In genomic region chr13:106819749-106820148, GRCm38 (mm10) we compare ENCODE assay signal across 28 mouse cellular contexts.
A peak's percentile ranks its signal among the peaks of the same experiment; 100 is the strongest.
DNase-seq lines count a peak whose midpoint lies in the region; ATAC-seq lines count a peak whose summit lies in the region.
"Had no signal": no experiment of that assay in that cellular context is flagged by ENCODE, and none has a peak within 500 bp of the region (broad histone marks: within the 10 kb centered on the region; RNA-seq: fewer than 3 reads in every experiment).

No protein-coding gene starts in this region.

- no peak overlapping the region for H3K27ac ChIP-seq in embryonic facial prominence, embryonic 14.5 days (replicated peaks; ENCODE audit: low read depth, low read length)
- no peak overlapping the region for H3K27ac ChIP-seq in embryonic facial prominence, embryonic 10.5 days (replicated peaks)
- no peak overlapping the region for H3K27ac ChIP-seq in kidney, embryonic 14.5 days (ENCODE audit: low read depth, low read length)
- no peak overlapping the region for H3K27ac ChIP-seq in midbrain, embryonic 11.5 days (ENCODE audit: low read depth, low read length)
- H3K27ac ChIP-seq in midbrain, embryonic 16.5 days (ENCODE audit: low read length): no peak overlapping the region
- H3K27ac ChIP-seq: embryonic facial prominence, embryonic 12.5 days; forebrain, embryonic 12.5 days; forebrain, embryonic 15.5 days; gastrocnemius, adult 2 months; hindbrain, embryonic 14.5 days; hindbrain, postnatal 0 days had no signal

- no peaks in the 10 kb centered on the region for H3K4me1 ChIP-seq in embryonic facial prominence, embryonic 14.5 days (ENCODE audit: control insufficient read depth, insufficient read depth, low read length)
- H3K4me1 ChIP-seq in embryonic facial prominence, embryonic 10.5 days: no peaks in the 10 kb centered on the region
- no peaks in the 10 kb centered on the region for H3K4me1 ChIP-seq in kidney, embryonic 14.5 days (ENCODE audit: control insufficient read depth, insufficient read depth, low read length)
- no peaks in the 10 kb centered on the region for H3K4me1 ChIP-seq in midbrain, embryonic 11.5 days (ENCODE audit: control insufficient read depth, insufficient read depth, low read length)
- H3K4me1 ChIP-seq in midbrain, embryonic 16.5 days (ENCODE audit: control insufficient read depth, insufficient read depth, low read length): no peaks in the 10 kb centered on the region
- H3K4me1 ChIP-seq: embryonic facial prominence, embryonic 12.5 days; forebrain, embryonic 12.5 days; forebrain, embryonic 15.5 days; heart, embryonic 12.5 days had no signal

- DNase-seq in embryonic facial prominence, embryonic 14.5 days (ENCODE audit: low spot score): peak; percentile 45
- no peak for DNase-seq in embryonic facial prominence, embryonic 10.5 days (ENCODE audit: low spot score)
- DNase-seq in kidney, postnatal 36 days: no peak
- DNase-seq in midbrain, embryonic 11.5 days (ENCODE audit: low spot score, missing footprints): peak; percentile 41
- no peak for DNase-seq in adrenal gland, postnatal 14 days
- DNase-seq: adrenal gland, adult 8-10 months; adrenal gland, postnatal 36 days; B cell, adult 2 months; cerebellum, adult 18-20 months; cerebellum, adult 9-10 months; gastrocnemius, adult 2 months; gastrocnemius, postnatal 14 days; heart, adult 18-20 months; heart, postnatal 14 days; heart, postnatal 4 days had no signal

- WGBS in embryonic facial prominence, embryonic 14.5 days: 75% methylated on average over 4 of the region's 4 CpGs
- 92% methylated on average over 4 of the region's 4 CpGs for WGBS in embryonic facial prominence, embryonic 10.5 days
- WGBS in kidney, embryonic 14.5 days: 62% methylated on average over 4 of the region's 4 CpGs
- WGBS in midbrain, embryonic 11.5 days: 96% methylated on average over 4 of the region's 4 CpGs
- 93% methylated on average over 4 of the region's 4 CpGs for WGBS in midbrain, embryonic 16.5 days

- no peak overlapping the region for H3K4me3 ChIP-seq in embryonic facial prominence, embryonic 14.5 days (ENCODE audit: low read depth, low read length)
- no peak overlapping the region for H3K4me3 ChIP-seq in embryonic facial prominence, embryonic 10.5 days
- H3K4me3 ChIP-seq in kidney, embryonic 14.5 days (ENCODE audit: low read length): no peak overlapping the region
- H3K4me3 ChIP-seq in midbrain, embryonic 11.5 days (ENCODE audit: low read depth, low read length): no peak overlapping the region
- no peak overlapping the region for H3K4me3 ChIP-seq in midbrain, embryonic 16.5 days (ENCODE audit: low read depth, low read length)
- H3K4me3 ChIP-seq: embryonic facial prominence, embryonic 12.5 days; erythroblast, embryonic 14.5 days; forebrain, embryonic 12.5 days; forebrain, embryonic 15.5 days; gastrocnemius, adult 2 months; heart, embryonic 12.5 days had no signal

- H3K36me3 ChIP-seq in embryonic facial prominence, embryonic 14.5 days (ENCODE audit: control insufficient read depth, insufficient read depth, low read length): no peaks in the 10 kb centered on the region
- peaks cover 49% of the 10 kb centered on the region for H3K36me3 ChIP-seq in embryonic facial prominence, embryonic 10.5 days (replicated peaks)
- no peaks in the 10 kb centered on the region for H3K36me3 ChIP-seq in kidney, embryonic 14.5 days (ENCODE audit: control insufficient read depth, insufficient read depth, low read length)
- 0 out of 2 replicates have a peak, but pooled peaks cover 2% of the 10 kb centered on the region for H3K36me3 ChIP-seq in midbrain, embryonic 11.5 days (ENCODE audit: control insufficient read depth, insufficient read depth, low read length)
- H3K36me3 ChIP-seq in midbrain, embryonic 16.5 days (ENCODE audit: control insufficient read depth, insufficient read depth, low read length): no peaks in the 10 kb centered on the region
- H3K36me3 ChIP-seq: forebrain, embryonic 15.5 days had no signal

- peak; percentile 33; the same call in 1 of the 2 replicates for ATAC-seq in embryonic facial prominence, embryonic 14.5 days (ENCODE audit: low read depth)
- peak; percentile 33; the same call in 1 of the 2 replicates for ATAC-seq in kidney, embryonic 14.5 days (ENCODE audit: low FRiP score, low TSS enrichment)
- ATAC-seq in midbrain, embryonic 11.5 days (ENCODE audit: low FRiP score): no peak
- ATAC-seq in midbrain, embryonic 16.5 days: no peak
- no peak for ATAC-seq in megakaryocyte progenitor cell, adult 5-6 weeks (replicated peaks; ENCODE audit: poor library complexity)
- ATAC-seq: activated CD4-positive, CD25-positive, alpha-beta regulatory T cell, adult 4 months; forebrain, embryonic 15.5 days; hindbrain, postnatal 0 days; inflammation-experienced regulatory T-cells, adult 6 months had no signal

- no peak overlapping the region for H3K9ac ChIP-seq in embryonic facial prominence, embryonic 14.5 days (ENCODE audit: low read depth, low read length)
- H3K9ac ChIP-seq in kidney, embryonic 14.5 days (ENCODE audit: low read depth, low read length): no peak overlapping the region
- H3K9ac ChIP-seq in midbrain, embryonic 11.5 days (ENCODE audit: low read length): no peak overlapping the region
- H3K9ac ChIP-seq in midbrain, embryonic 16.5 days (ENCODE audit: low read depth, low read length): no peak overlapping the region
- H3K9ac ChIP-seq: embryonic facial prominence, embryonic 12.5 days; forebrain, embryonic 12.5 days; forebrain, embryonic 15.5 days; heart, embryonic 12.5 days; hindbrain, embryonic 14.5 days had no signal

- H3K27me3 ChIP-seq in embryonic facial prominence, embryonic 14.5 days (replicated peaks; ENCODE audit: control insufficient read depth, insufficient read depth, low read length): no peaks in the 10 kb centered on the region
- H3K27me3 ChIP-seq in embryonic facial prominence, embryonic 10.5 days (replicated peaks; ENCODE audit: low read depth, poor library complexity, severe bottlenecking): no peaks in the 10 kb centered on the region
- H3K27me3 ChIP-seq in kidney, embryonic 14.5 days (ENCODE audit: control insufficient read depth, insufficient read depth, low read length): no peaks in the 10 kb centered on the region
- H3K27me3 ChIP-seq in midbrain, embryonic 11.5 days (ENCODE audit: control insufficient read depth, insufficient read depth, low read length): no peaks in the 10 kb centered on the region
- H3K27me3 ChIP-seq in midbrain, embryonic 16.5 days (ENCODE audit: control insufficient read depth, insufficient read depth, low read depth, low read length): no peaks in the 10 kb centered on the region
- H3K27me3 ChIP-seq: CH12.LX; embryonic facial prominence, embryonic 12.5 days; forebrain, embryonic 12.5 days; forebrain, embryonic 15.5 days; heart, embryonic 12.5 days had no signal

- H3K9me3 ChIP-seq in embryonic facial prominence, embryonic 14.5 days (ENCODE audit: control insufficient read depth, low read length): no peaks in the 10 kb centered on the region
- H3K9me3 ChIP-seq in embryonic facial prominence, embryonic 10.5 days: peaks cover 2% of the 10 kb centered on the region; the same call in 1 of the 2 replicates
- H3K9me3 ChIP-seq in kidney, embryonic 14.5 days (ENCODE audit: control insufficient read depth, low read length): no peaks in the 10 kb centered on the region
- H3K9me3 ChIP-seq in midbrain, embryonic 11.5 days (ENCODE audit: control insufficient read depth, low read length): no peaks in the 10 kb centered on the region
- H3K9me3 ChIP-seq in midbrain, embryonic 16.5 days (replicated peaks; ENCODE audit: control insufficient read depth, low read length, poor library complexity, severe bottlenecking): no peaks in the 10 kb centered on the region
- H3K9me3 ChIP-seq: embryonic facial prominence, embryonic 12.5 days; forebrain, embryonic 12.5 days; forebrain, embryonic 15.5 days; heart, embryonic 12.5 days had no signal

- H3K4me2 ChIP-seq in embryonic facial prominence, embryonic 14.5 days (ENCODE audit: low read depth, low read length): no peak overlapping the region
- no peak overlapping the region for H3K4me2 ChIP-seq in kidney, embryonic 14.5 days (replicated peaks; ENCODE audit: low read depth, low read length)
- H3K4me2 ChIP-seq in midbrain, embryonic 11.5 days: no peak overlapping the region
- no peak overlapping the region for H3K4me2 ChIP-seq in midbrain, embryonic 16.5 days (ENCODE audit: low read length)
- H3K4me2 ChIP-seq: embryonic facial prominence, embryonic 12.5 days; forebrain, embryonic 12.5 days; forebrain, embryonic 15.5 days; heart, embryonic 12.5 days; hindbrain, embryonic 14.5 days had no signal

Comparison
In these comparisons a context has a peak if more than half of its experiments do, and no peak if none do; other contexts are left out.
1. DNase-seq: peak in embryonic facial prominence, embryonic 14.5 days (single experiment) and midbrain, embryonic 11.5 days (single experiment); none in embryonic facial prominence, embryonic 10.5 days (single experiment), kidney, postnatal 36 days (0 of 2) and adrenal gland, postnatal 14 days (single experiment).
2. ATAC-seq: peak in embryonic facial prominence, embryonic 14.5 days (single experiment) and kidney, embryonic 14.5 days (single experiment); none in midbrain, embryonic 11.5 days (single experiment), midbrain, embryonic 16.5 days (single experiment) and megakaryocyte progenitor cell, adult 5-6 weeks (single experiment).